In the genomic region with DNA sequence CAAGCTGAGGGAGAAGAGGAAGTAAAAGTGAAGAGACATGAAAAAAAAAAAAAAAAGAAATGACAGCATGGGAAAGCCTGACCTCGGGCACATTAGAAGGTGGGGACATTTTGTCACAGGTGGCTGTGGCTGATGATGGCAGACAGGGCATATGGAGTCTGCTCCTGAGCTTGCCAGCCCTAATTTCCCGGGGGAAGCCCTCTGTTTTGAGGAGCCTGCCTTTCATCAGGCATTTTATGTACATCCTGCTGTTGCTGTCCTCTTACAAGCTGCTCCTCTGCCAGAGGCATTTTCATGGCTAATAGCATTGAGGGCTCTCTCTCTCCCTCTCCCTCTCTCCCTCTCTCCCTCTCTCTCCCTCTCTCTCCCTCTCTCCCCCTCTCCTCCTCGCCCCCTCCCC, we compare ENCODE assay signal across 20 mouse cellular contexts.
DNase-seq lines count a peak whose midpoint lies in the region; ATAC-seq lines count a peak whose summit lies in the region.
"Had no signal": no experiment of that assay in that cellular context is flagged by ENCODE, and none has a peak within 500 bp of the region (broad histone marks: within the 10 kb centered on the region; RNA-seq: fewer than 3 reads in every experiment).

No protein-coding gene starts in this region.

- no peak overlapping the region for H3K9ac ChIP-seq in forebrain, embryonic 13.5 days
- no peak overlapping the region for H3K9ac ChIP-seq in midbrain, embryonic 13.5 days (replicated peaks)
- H3K9ac ChIP-seq in midbrain, embryonic 15.5 days, result no peak overlapping the region
- H3K9ac ChIP-seq in hindbrain, embryonic 16.5 days (ENCODE audit: low read depth, low read length), result no peak overlapping the region
- H3K9ac ChIP-seq: limb, embryonic 15.5 days; liver, embryonic 15.5 days had no signal

- no peak for DNase-seq in forebrain, embryonic 10.5 days (ENCODE audit: extremely low spot score, low spot score)
- DNase-seq in brain, adult 2 months (ENCODE audit: low read depth, low spot score), result peak; percentile 4
- DNase-seq in thymus, adult 18-20 months, result no peak
- DNase-seq: adrenal gland, postnatal 36 days; B cell, adult 2 months; gastrocnemius, adult 2 months; heart, postnatal 10 days; kidney, adult 2 months; kidney, postnatal 10 days; right cerebral cortex, postnatal 4 days had no signal

- H3K27me3 ChIP-seq in forebrain, embryonic 13.5 days, result no peaks in the 10 kb centered on the region
- H3K27me3 ChIP-seq in forebrain, embryonic 10.5 days (ENCODE audit: poor library complexity, severe bottlenecking), result peaks cover 61% of the 10 kb centered on the region
- H3K27me3 ChIP-seq in midbrain, embryonic 13.5 days, result 0 out of 2 replicates have a peak, but pooled peaks cover 2% of the 10 kb centered on the region
- no peaks in the 10 kb centered on the region for H3K27me3 ChIP-seq in midbrain, embryonic 15.5 days (replicated peaks)
- no peaks in the 10 kb centered on the region for H3K27me3 ChIP-seq in hindbrain, embryonic 16.5 days (replicated peaks; ENCODE audit: control insufficient read depth, insufficient read depth, low read length)
- H3K27me3 ChIP-seq: liver, embryonic 15.5 days had no signal

- H3K36me3 ChIP-seq in forebrain, embryonic 13.5 days (ENCODE audit: poor library complexity, severe bottlenecking), result no peaks in the 10 kb centered on the region
- H3K36me3 ChIP-seq in forebrain, embryonic 10.5 days (replicated peaks), result no peaks in the 10 kb centered on the region
- H3K36me3 ChIP-seq in midbrain, embryonic 13.5 days, result no peaks in the 10 kb centered on the region
- H3K36me3 ChIP-seq in midbrain, embryonic 15.5 days (replicated peaks), result no peaks in the 10 kb centered on the region
- no peaks in the 10 kb centered on the region for H3K36me3 ChIP-seq in hindbrain, embryonic 16.5 days (ENCODE audit: control insufficient read depth, insufficient read depth, low read length)
- H3K36me3 ChIP-seq: embryonic facial prominence, embryonic 10.5 days; limb, embryonic 15.5 days; liver, embryonic 15.5 days had no signal

- H3K9me3 ChIP-seq in forebrain, embryonic 13.5 days (replicated peaks), result no peaks in the 10 kb centered on the region
- H3K9me3 ChIP-seq in forebrain, embryonic 10.5 days, result no peaks in the 10 kb centered on the region
- H3K9me3 ChIP-seq in midbrain, embryonic 13.5 days, result no peaks in the 10 kb centered on the region
- H3K9me3 ChIP-seq in midbrain, embryonic 15.5 days, result no peaks in the 10 kb centered on the region
- no peaks in the 10 kb centered on the region for H3K9me3 ChIP-seq in hindbrain, embryonic 16.5 days (ENCODE audit: control insufficient read depth, low read length)
- H3K9me3 ChIP-seq: embryonic facial prominence, embryonic 10.5 days; limb, embryonic 15.5 days; liver, embryonic 15.5 days had no signal

- no peak overlapping the region for H3K27ac ChIP-seq in forebrain, embryonic 13.5 days
- no peak overlapping the region for H3K27ac ChIP-seq in forebrain, embryonic 10.5 days
- H3K27ac ChIP-seq in midbrain, embryonic 13.5 days, result no peak overlapping the region
- H3K27ac ChIP-seq in midbrain, embryonic 15.5 days, result no peak overlapping the region
- no peak overlapping the region for H3K27ac ChIP-seq in hindbrain, embryonic 16.5 days (ENCODE audit: low read depth, low read length)
- H3K27ac ChIP-seq: embryonic facial prominence, embryonic 10.5 days; gastrocnemius, adult 2 months; limb, embryonic 15.5 days; liver, embryonic 15.5 days; stomach, postnatal 0 days had no signal

- peak; percentile 38; the same call in 1 of the 2 replicates for ATAC-seq in forebrain, embryonic 13.5 days
- peak; percentile 68 for ATAC-seq in midbrain, embryonic 13.5 days
- ATAC-seq in midbrain, embryonic 15.5 days (replicated peaks), result no peak; the same call in 1 of the 2 replicates
- ATAC-seq in hindbrain, embryonic 16.5 days, result peak; percentile 73
- ATAC-seq: inflammation-experienced regulatory T-cells, adult 6 months had no signal

- WGBS in forebrain, embryonic 13.5 days, result 48% methylated on average over 3 of the region's 3 CpGs
- 65% methylated on average over 3 of the region's 3 CpGs for WGBS in forebrain, embryonic 10.5 days
- WGBS in midbrain, embryonic 13.5 days, result 50% methylated on average over 3 of the region's 3 CpGs
- 53% methylated on average over 3 of the region's 3 CpGs for WGBS in midbrain, embryonic 15.5 days
- WGBS in hindbrain, embryonic 16.5 days, result 39% methylated on average over 3 of the region's 3 CpGs

- H3K4me3 ChIP-seq in forebrain, embryonic 13.5 days, result no peak overlapping the region
- no peak overlapping the region for H3K4me3 ChIP-seq in forebrain, embryonic 10.5 days
- no peak overlapping the region for H3K4me3 ChIP-seq in midbrain, embryonic 13.5 days (replicated peaks)
- H3K4me3 ChIP-seq in midbrain, embryonic 15.5 days, result no peak overlapping the region
- no peak overlapping the region for H3K4me3 ChIP-seq in hindbrain, embryonic 16.5 days (ENCODE audit: low read length)
- H3K4me3 ChIP-seq: embryonic facial prominence, embryonic 10.5 days; gastrocnemius, adult 2 months; limb, embryonic 15.5 days; liver, embryonic 15.5 days had no signal

- H3K4me1 ChIP-seq in forebrain, embryonic 13.5 days, result no peaks in the 10 kb centered on the region
- H3K4me1 ChIP-seq in forebrain, embryonic 10.5 days, result no peaks in the 10 kb centered on the region
- no peaks in the 10 kb centered on the region for H3K4me1 ChIP-seq in midbrain, embryonic 13.5 days (replicated peaks)
- no peaks in the 10 kb centered on the region for H3K4me1 ChIP-seq in midbrain, embryonic 15.5 days
- no peaks in the 10 kb centered on the region for H3K4me1 ChIP-seq in hindbrain, embryonic 16.5 days (ENCODE audit: control insufficient read depth, insufficient read depth, low read depth, low read length)
- H3K4me1 ChIP-seq: embryonic facial prominence, embryonic 10.5 days; limb, embryonic 15.5 days; liver, embryonic 15.5 days had no signal

- H3K4me2 ChIP-seq in forebrain, embryonic 13.5 days, result no peak overlapping the region
- no peak overlapping the region for H3K4me2 ChIP-seq in midbrain, embryonic 13.5 days (replicated peaks)
- no peak overlapping the region for H3K4me2 ChIP-seq in midbrain, embryonic 15.5 days
- no peak overlapping the region for H3K4me2 ChIP-seq in hindbrain, embryonic 16.5 days (ENCODE audit: low read length)
- H3K4me2 ChIP-seq: heart, embryonic 11.5 days; limb, embryonic 15.5 days; liver, embryonic 15.5 days had no signal
